Mouse (Mus musculus): ENCODE measurements around the gene Gif.

DNA sequence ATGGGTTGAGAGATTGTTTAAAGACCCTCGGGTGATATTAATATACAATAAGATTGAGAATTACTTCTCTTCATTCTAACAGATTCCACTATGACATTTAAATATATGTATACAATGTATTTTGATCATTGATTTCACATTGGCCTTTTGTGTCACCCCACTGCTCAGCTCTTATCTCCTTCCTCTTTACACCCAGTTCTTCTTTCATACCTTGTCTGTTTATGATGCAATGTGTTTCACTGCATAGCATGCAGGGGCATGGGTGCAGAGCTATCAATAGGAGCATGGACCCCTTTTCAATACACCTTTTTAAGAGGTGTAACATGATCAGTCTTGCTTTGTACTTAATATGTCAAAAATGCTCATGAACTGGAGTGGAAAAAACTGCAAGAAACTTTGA is 17.1 kb upstream of the Gif start:
- TF ChIP-seq CTCF (IDR thresholded peaks at IDR 0.05; ENCODE audit: control insufficient read depth, insufficient read depth, insufficient replicate concordance, low read depth, low read length) (no peak), POLR2A (IDR thresholded peaks at IDR 0.05; ENCODE audit: control insufficient read depth, low read depth, low read length) (no peak)
